Mouse (Mus musculus) urinary bladder, postnatal 36 days (tissue): ENCODE measurements around the gene Atp5j2.
"Not testable (repeated sequence)": the region's sequence is repeated elsewhere in the genome, so short reads cannot be mapped to it uniquely, and the experiment has no call there.

ENCODE experiments used
- DNase-seq, 2 experiments: peaks; one replicate each; pipeline ENCODE4 v3.0.0; 2022; ENCODE audit warnings: low spot score in 2 of 2, mixed read lengths in 1 of 2

The Atp5j2 gene

GRCm38 (mm10) chr5:145191962-145192361, at the start of gene Atp5j2:
Gene Atp5j2 (minus strand): TSS chr5:145192062.
- no peak for DNase-seq

GRCm38 (mm10) chr5:145234636-145235035, 42.8 kb upstream of the Atp5j2 start:
- DNase-seq, result no peak

DNA sequence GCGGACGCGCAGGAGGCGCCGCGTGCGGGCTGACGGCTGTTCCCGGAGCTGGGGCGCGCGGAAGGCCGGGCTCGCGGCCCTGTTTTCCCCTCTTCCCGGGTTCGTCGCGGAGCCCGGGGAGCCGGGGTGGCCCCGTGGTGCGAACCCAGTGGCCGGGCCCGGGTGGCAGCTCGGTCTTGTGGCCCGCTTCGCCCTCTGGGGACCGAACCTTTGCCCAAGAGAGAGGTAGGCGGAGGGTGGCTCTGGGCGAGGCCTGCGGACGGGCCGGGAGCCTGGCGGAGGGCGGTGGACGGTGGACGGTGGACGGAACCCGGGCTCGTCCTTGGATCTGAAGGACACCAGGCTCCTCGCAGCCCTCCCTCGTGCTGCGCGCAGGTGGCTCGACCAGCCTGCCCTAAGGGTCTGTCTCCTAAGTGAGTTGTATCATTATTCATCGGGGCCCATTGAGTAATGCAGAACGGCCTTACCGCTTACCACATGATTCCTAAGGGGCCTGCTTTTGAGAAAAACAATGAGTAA, 40.1 kb upstream of the Atp5j2 start:
- no peak for DNase-seq

DNA sequence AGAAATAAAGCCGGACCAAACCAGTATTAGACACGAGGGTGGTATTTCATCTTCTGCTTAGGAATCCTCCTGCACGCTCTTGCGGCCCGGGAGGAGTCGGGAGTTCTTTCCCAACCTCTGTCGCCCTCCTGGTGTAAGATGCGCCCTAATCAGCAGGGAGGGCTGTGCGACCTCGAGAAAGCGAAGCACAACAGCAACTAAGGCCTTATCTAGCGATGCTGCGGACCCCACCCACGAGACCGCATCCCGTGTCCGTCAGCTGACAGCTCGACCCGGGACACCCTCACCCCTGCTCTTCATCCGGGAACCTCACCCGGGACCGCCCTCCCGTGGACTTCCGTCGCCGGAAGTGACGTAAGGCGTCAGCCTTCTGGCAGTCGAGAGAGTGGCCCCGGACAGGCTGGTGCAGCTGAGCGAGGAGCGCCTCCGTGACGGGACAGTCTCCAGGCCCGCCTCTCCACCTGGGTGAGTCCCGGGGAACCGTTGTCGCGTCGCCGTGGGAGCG, 39.6 kb upstream of the Atp5j2 start, which contains the start of gene Zfp655:
Gene Zfp655, plus strand, starts transcription at position 349 of the 505 bp plus-strand sequence.
- peak; percentile 98 for DNase-seq

DNA sequence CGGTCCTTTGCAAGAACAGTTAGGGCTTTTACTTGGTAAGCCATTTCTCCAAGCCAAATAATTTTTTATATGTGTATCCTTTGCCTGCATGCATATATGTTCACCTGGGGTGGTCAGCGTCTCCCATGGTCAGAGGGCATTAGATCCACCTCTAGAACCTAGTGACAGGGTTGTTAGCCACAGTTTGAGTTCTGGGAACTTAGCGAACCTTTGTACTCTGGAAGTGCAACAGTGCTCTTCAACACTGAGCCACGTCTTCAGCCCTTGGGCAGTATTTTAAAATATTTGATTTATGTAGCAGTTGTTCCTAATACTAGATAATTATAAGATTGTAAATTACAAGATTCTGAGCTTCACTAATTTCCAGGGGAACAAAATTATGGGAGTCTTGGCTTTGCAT, 38.8 kb upstream of the Atp5j2 start:
- no peak for DNase-seq

- DNase-seq, result not testable (repeated sequence)
Observed at GRCm38 (mm10) chr5:145229283-145229682, 37.4 kb upstream of the Atp5j2 start.

DNA sequence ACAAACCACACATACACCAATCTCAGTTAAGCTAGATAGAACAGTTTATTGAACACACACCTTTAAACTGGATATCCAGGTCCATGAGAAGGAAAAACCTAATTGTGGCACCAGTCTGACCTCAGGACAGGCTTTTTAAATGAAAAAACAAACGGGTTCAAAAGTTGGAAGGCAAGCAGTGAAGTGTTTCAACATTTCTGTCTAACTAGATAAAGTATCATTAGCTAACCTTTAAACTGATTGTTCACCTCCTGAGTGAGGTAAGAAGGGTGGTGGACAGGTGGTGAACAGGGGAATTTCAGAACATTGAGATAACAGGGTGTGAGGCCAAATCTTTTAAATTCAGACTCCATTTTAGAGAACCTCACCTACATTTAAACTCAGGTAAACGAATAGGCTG, 34.6 kb upstream of the Atp5j2 start:
- DNase-seq, result no peak

DNA sequence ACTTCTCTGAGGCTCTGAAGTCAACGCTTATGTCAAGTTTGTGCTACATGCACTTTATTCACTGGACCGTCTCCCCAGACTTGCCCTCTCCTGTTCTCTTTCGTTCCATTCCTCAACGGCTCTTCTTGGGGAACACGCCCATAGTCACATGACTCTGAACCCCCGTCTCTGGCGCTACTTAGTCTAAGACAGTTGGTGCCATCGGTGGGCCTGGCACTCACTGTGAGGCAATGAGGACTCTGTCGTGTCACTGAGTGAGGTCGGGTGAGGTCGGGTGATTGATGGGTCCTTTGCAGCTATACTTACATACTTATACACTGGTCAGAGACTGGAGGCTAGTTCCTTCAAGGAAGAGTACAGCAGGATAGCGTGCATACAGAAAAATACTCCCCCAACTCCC, 31.5 kb upstream of the Atp5j2 start:
- no peak for DNase-seq

GRCm38 (mm10) chr5:145222840-145223239, 31.0 kb upstream of the Atp5j2 start:
- DNase-seq, result peak; percentile 32 to 36

DNA sequence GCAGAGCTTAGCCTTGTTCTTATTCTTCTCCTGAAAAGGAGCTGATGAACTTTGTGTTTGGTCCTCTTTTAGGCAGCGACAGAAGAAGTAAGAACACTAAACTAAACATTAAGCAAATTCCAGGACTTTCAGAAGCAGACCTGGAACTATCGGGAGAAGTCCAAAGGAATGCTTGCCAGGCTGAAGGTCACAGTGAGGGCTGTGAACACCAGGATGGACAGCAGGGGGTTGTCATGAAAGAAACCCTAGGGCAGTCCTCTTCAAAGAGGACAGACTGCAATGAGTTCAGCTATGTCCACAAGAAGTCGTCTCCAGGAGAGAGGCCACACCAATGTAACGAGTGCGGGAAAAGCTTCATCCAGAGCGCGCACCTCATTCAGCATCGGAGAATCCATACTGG, 28.1 kb upstream of the Atp5j2 start:
- DNase-seq, result no peak

- DNase-seq, result no peak
Observed at GRCm38 (mm10) chr5:145218671-145219070, 26.8 kb upstream of the Atp5j2 start.

DNA sequence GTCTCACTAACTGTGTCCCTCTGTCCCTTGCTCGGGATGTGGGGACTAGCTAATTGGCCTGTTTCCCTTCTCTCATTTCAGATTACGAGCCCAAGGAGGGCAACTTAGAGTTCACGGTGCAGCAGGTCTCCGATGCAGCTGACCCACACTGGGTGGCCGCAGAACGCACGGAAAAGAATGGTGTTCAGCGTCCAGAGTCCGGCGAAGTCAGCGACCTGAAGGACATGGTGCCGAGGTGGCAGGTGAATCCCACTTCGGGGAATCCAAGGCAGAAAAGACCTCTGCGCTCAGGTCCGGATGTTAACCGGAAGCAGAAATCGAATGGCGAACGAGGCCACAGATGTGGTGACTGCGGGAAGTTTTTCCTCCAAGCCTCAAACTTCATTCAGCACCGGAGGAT, 26.3 kb upstream of the Atp5j2 start:
- DNase-seq, result no peak

DNA sequence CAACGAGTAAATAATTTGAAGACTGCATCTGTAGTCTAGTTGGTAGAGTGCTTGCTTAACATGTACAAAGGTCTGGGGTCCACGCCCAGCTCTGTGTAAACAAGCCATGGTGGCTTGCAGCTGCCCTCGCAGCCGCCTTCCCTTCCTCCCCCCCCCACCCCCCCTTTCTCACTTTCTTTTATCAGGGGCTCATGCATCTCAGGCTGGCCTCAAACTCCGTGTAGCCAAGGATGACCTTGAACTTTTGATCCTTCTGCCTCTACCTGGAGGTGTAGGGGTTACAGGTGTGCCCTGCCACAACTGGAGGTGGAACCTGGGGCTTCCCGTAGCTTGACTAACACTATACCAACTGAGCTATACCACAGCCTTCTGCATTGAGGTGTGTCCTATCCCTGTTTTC, 25.9 kb upstream of the Atp5j2 start:
- no peak for DNase-seq

DNA sequence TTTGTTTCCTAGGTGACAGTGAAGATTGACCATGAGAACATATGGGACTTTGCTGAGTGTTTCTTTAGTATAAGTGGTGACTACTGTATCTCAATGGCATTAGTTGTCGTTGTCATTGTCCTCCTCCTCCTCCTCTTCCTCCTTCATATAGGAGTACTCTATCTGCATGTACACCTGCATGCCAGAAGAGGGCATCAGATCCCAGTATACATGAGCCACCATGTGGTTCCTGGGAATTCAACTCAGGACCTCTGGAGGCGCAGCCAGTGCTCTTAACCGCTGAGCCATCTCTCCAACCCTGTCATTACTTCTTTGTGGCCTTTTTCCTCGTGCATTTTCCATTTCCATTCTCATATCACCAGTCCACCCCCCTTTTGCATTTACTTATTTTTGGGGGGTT, 22.8 kb upstream of the Atp5j2 start:
- DNase-seq, result no peak

DNA sequence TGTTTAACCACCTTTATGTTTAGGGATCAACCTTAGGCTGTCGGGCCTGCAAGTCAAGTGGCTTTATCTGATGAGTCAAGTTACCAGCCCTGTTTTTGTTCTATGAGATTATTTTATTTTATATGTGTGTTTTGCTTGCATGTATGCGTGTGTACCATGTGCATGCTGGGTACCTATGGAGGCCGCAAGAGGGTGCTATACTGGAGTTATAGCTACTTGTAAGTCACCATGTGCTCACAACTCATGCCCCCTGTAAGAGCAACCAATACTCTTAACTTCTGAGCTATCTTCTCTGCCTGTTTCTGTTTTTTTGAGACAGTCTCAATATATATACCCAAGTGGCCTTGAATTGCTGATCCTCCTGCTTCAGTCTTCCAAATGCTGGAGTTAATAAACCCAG, 21.6 kb upstream of the Atp5j2 start:
- no peak for DNase-seq

- DNase-seq, result no peak
Observed at GRCm38 (mm10) chr5:145212216-145212615, 20.4 kb upstream of the Atp5j2 start.

DNA sequence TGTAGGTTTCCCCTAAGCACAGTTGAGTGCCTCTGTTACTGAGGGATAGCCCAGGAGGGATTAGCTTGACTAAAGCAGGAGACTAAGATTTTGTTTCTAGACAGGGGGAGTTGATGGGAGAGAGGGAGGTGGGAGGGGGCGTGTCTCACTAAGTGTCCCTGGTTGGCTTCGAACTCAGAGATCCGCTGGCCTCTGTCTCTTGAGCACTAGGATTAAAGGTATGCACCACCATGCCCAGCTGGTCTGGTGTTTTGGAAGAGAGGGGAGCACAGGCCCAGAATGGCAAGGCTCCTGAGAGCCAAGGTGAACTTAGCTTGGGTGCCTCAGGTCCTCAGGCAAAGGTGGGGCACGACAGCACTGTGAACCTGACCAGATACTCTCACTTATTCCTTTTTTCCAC, 19.5 kb upstream of the Atp5j2 start:
- DNase-seq, result no peak

- DNase-seq, result not testable (repeated sequence)
Observed at GRCm38 (mm10) chr5:145208391-145208790, 16.5 kb upstream of the Atp5j2 start.

DNA sequence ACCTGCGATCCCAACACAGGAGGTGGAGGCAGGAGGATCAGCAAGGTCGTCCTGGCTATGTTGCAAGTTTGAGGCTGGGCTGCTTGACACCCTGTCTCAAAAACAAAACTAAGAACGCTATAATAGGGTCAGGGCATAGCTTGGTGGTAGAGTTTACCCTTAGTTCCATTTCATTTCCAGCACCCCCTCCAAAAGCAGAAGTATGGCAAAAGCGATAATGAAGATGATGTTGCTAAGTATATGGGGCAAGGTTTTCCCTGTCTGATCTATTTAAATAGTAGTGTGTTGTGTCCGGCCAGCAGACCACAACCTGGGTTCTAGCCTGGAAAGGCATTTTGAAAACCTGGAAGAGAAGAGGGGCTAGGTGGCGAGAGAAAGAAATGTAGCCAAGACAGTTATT, 16.1 kb upstream of the Atp5j2 start:
- no peak for DNase-seq

- no peak for DNase-seq
Observed at GRCm38 (mm10) chr5:145207385-145207784, 15.5 kb upstream of the Atp5j2 start.

GRCm38 (mm10) chr5:145205041-145205440, 13.2 kb upstream of the Atp5j2 start:
- no peak for DNase-seq

DNA sequence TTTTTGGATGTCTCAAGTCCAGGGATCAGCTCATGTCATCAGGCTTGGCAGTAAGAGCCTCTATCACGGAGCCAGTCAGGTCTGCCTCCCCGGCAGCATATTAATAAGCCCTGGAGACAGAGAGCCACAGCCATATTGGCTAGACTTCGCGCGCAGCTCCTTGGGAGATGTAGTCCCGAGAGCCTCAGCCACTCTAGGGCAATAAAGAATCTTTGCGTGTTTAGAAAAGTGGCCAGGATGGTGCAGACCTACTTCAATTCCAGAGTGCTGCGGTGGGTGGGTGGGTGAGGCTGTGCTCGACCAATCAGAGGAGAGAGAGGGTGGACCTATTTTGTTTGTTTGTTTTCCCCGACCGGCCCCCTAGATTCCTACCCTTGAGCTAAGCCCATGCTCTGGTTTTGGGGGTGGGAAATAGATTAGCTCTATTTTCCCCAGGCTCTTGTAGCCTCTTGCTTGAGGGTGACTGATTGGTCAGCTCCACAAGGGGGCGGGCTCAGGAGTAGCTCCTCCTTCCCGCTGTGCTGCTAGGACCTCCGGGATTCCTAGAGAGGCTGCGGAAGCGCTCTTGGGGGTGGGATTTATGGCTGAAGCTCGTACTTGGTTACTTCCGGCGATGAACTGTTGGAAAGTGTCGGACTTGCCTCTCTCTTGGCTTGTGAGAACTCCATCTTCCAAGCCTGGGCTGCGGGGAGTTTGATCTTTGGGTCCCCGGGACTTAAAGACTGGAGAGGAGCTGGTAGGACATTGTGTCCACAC, 12.3 kb upstream of the Atp5j2 start, which contains the start of gene Zkscan5:
Gene Zkscan5, plus strand, starts transcription at position 627 of the 756 bp plus-strand sequence.
- peak; percentile 94 to 98 for DNase-seq

- no peak for DNase-seq
Observed at GRCm38 (mm10) chr5:145202446-145202845, 10.6 kb upstream of the Atp5j2 start.
